Mouse (Mus musculus): ENCODE data around the gene Slc39a13.
A peak's percentile ranks its signal among the peaks of the same experiment; 100 is the strongest.
"Not testable (repeated sequence)": the region's sequence is repeated elsewhere in the genome, so short reads cannot be mapped to it uniquely, and the experiment has no call there.

Gene Slc39a13

DNA sequence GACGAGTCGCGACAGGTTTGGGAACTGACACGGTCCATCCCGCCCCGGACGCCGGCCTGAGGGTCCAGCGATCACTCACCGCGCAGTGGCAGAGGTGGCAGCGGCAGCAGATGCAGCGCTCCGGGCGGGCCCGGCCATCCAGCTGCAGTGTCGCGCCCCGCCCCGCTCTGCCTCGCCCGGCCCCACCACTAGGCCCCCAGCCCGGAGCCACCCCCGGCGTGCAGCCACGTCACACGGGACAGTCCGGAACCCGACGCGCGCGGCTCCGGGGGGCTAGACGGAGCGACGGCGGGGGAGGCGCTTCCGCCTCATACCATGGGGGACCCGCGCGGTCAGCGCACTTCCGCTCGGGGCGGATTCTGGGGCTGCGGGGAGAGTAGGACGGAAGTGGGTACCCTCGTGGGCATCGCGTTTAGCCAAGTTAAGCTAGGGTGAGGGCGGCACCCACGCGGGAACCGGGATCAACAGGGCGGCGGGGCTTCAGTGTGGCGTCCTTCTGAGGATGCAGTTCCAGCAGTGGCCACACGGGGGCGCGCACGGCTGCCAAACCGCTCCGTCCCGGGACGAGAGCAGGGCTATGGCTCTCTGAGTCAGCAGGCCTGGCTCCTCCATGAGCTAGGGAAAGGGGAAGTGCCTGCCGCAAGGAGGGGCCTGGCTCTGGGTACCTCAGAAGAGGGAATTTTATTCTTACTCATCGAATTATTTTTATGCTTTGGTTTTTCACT is at the start of gene Slc39a13:
Gene Slc39a13, minus strand, starts transcription at position 342 of the 725 bp plus-strand sequence.
- DNase-seq, result peak; percentile 97

DNA sequence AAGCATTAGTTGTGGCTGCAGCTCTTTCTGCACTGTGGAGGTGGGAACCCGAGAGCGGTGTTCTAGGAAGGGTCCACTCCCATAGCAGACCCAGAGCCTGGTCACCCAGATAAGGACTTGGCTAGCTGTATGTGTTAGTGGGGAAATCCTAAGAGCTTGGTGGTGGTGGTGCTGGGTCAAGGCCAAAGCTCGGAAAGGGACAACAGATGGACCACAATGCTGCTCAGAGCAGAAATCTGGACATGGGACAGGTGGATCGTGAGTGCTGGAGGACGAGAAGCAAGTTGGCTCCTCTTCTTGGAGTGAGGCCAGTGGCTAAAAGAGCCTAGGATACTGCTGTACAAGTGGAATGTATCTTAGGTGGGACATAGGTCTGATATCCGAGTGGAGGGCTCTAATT is 49.3 kb upstream of the Slc39a13 start:
- no peak for DNase-seq

DNA sequence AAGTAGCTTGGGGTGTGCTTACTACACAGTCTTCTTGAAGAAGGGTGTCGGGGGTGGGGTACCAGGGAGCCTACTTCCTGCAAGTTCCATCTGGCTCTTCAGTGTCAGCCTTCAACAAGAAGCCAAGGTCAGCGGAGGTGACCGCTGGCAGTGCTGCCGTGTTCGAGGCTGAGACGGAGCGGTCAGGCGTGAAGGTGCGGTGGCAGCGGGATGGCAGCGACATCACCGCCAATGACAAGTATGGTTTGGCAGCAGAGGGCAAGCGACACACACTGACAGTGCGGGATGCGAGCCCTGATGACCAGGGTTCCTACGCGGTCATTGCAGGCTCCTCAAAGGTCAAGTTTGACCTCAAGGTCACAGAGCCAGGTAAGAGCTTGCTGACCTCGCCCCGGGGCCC is 48.8 kb upstream of the Slc39a13 start:
- DNase-seq, result no peak

DNA sequence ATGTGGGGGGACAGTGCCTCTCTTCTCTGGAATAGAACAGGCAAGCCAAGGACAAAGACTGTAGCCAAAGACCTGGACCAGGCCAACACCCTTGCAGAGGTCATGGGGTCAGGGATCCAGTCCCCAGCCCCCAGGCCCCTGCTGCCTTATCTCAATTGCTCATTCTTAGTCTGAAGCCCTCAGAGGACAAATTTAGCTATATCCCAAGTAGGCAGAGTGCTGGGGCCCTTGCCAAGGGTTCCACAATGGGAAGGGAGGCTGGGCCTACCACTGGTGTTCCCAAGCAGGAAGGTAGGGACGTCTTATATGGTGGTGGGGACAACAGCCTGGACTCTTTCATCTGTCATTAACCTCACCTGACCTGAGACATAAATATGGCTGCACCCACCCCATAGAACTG is 48.4 kb upstream of the Slc39a13 start:
- no peak for DNase-seq

DNA sequence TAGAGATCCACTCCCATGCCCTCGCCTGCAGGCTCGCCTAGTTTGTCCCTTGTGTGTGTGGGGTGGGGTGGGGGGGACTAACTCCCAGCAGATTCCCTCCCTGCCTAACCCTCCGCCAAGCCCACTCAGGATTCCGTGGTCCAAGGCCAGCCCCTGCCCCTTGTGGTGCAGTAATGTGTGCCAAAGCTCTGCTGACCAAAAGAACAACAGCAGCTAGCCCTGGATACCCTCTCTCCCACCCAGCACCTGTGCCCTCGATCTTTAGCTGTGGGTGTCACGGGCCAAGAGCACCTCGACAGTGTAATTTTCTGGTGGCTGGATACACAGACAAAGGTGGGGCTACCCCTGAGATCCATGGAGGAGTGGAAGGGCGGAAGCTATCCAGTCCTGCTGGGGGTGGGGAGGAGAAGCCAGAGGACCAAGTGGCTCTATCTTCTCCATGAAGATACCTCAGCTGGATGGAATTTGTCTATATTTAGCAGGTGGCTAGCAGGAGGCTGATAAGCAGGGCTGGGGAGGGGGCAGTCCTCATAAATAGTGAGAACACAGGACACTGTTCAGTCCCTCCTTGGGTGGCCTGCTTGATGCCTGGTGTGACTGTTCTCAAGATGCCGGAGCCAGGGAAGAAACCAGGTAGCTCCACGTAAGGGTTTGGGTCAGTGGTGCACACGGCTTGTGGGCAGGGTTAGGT is 47.5 kb upstream of the Slc39a13 start, which contains the start of gene Mybpc3:
Gene Mybpc3, plus strand, starts transcription at position 560 of the 691 bp plus-strand sequence.
- no peak for DNase-seq

DNA sequence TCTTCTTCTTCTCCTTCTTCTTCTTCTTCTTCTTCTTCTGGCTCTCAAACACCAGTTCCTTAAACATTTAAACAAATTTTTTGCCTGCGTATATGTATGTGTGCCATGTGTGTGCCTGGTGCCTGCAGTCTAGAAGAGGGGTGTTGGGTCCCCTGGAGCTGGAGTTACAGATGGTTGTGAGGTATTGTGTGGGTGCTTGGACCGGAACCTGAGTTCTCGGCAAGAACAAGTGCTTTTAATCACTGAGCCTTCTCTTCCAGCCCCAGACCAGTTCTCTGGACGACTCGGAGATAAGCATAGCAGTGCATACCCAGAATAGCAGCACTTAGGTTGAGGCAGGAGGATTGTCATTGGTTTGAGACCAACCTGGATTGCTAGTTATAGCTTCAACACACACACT is 46.6 kb upstream of the Slc39a13 start:
- DNase-seq, result no peak

DNA sequence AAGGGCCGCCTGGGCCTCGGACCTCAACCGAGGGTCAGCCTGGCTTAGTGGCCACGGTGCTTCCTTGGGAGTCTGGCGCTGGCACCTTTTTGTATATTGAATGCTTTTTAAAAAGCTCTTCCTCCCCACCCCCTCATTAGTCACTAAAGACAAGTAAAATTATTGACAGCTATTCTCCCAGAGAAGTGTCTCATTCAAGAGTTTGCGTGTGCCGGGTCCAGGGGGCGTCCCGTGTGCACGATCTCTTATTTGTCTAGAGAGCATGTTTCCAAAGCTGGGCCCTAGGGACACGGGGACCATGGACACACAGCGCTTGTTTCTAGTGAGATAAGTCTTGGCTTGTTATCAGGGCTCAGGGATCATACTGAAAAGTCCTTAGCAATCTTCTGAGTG is 45.4 kb upstream of the Slc39a13 start:
- DNase-seq, result no peak

DNA sequence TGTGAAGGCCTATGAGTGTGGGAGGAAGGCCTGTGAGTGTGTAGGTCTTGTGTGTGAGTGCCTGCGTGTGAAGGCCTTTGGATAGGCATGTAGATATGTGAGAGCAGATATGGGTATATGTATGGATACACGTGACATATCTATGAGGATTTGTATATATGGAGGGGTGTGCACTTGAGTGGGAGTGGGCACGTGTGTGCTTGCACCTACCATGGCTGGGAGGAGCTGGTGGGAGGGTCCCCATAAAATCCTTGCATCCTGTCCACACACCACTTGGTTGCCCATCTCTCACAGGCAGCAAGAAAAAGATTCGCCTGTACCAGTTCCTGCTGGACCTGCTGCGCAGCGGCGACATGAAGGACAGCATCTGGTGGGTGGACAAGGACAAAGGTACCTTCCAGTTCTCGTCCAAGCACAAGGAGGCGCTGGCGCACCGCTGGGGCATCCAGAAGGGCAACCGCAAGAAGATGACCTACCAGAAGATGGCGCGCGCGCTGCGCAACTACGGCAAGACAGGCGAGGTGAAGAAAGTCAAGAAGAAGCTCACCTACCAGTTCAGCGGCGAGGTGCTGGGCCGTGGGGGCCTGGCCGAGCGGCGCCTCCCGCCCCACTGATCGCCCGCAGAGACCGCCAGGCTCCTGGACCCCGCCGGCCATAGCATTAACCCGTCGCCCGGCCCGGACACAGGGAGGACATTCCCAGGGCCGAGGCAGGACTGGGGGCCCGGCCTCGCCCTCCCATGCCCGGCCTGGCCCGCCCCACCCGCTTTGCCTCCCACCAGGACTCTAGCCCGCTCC is 44.8 kb upstream of the Slc39a13 start:
- DNase-seq, result peak; percentile 88

DNA sequence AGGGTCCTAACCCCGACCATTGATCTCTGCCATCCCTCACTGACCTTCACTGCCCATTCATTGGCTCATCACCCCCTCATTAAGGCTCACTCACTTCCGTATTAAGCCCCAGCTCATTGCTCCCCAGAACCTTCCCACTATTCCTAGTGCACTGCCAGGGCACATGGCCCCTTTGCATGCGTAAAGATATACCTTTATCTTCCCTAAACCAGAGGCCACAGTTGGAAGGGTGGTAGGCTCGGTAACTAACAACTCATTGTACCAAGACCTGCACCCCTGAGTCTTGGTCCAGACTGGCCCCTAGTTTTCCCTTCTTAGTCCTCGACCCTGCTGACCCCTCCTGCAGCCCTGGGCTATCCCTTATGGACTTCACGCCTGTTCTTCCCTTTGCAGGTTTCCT is 43.6 kb upstream of the Slc39a13 start:
- no peak for DNase-seq

DNA sequence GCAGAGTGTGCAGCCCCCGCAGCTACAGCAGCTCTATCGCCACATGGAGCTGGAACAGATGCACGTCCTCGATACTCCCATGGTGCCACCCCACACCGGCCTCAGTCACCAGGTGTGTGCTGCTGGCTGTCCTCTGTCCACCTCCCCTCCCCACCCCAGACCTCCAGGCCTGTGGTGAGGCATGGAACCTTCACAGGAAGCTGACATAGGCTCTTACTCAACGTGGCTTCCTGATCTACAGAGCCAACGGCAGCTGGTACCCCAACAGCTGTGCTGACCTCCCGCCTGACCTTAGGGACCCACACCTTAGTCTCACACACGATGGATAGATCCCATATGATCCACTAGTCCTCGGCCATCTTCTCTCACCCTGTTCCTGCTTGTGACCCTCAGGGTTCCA is 43.1 kb upstream of the Slc39a13 start:
- DNase-seq, result no peak

DNA sequence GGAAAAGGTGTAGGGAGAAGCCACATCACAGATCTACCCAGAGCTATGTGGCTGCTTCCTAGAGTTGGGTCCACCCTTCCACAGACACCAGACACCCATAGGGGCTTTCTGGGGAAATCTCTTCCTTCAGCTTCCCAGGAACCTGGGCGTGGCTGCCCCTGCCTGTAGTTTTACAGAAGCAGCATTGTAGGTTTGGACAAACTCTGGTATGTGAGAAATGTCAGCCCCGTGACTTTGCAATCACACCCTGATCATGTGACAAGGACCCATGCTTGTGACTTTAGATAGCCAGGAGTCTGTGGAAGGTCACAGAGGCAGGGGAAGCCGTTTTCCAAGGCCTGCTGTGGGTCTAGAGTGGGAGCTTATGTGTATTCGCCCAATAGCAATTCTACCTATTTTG is 42.3 kb upstream of the Slc39a13 start:
- DNase-seq, result no peak

DNA sequence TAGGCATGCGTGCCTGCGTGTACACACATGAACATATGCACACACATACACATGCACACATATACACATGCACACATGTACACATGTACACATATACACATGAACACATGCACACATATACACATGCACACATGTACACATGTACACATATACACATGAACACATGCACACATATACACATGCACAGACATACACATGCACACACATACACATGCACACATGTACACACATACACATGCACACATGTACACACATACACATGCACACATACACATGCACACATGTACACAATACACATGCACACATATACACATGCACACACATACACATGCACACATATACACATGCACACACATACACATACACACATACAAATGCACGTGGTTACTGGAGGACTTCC is 41.6 kb upstream of the Slc39a13 start:
- not testable (repeated sequence) for DNase-seq

DNA sequence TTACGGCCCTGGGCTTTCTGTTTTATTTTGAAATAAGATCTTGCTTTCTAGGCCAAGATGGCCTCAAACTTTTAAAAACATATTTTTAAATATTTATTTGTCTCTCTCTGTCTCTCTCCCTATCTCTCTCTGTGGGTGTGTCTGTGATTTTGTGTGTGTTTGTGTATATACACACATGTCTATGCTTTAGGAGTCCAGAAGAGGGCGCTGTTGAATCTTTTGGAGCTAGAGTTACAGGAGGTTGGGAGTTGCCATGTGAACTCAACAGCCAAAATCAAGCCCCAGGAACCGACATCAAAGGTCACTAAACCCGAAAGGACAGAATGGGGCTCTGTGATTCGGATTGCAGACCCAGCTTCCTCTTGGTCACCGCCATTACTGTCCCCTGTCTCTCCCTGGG is 40.2 kb upstream of the Slc39a13 start:
- no peak for DNase-seq

DNA sequence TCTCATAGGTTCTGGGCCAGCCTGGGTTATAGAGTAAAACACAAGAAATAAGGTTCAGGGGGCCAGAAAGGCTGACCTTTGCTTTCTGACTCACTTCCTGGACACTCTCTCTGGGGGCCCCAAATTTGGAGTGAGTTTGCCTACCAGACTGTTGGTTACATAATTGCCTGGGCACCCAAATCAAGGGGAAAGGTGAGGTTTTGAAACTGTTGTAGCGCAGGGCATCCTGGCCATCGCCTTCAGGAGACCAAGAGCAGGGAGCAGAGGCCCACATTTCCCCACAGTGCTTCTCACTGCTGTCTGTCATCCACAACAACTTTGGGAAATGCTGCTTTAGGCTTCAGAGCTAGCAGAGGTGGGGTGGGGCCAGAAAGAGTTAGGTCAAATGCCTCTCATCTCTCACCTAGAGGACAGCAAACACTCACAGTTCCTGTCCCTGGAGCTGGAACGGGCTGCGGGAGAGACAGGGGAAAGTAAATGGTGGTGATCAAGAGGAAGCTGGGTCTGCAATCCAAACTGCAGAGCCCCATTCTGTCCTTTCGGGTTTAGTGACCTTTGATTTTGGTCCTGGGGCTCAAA is 39.7 kb upstream of the Slc39a13 start:
- no peak for DNase-seq

DNA sequence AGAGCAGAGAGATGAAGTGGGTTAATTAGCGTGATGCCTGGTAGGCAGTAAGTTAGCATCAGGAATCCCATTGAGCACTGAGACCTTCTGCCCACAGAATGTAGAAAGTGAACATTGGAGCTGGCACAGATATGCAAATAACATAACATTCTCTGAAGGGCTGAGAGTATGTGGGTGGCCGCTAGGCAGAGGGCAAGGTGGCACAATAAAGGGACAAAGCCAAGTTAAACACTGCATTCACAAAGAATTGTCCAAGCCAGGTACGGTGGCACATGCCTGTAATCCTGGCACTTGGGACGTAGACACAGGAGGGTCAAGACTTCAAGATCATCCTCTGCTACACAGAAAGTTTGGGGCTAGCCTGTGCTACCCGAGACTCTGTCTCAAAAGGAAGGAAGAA is 39.0 kb upstream of the Slc39a13 start:
- DNase-seq, result no peak

DNA sequence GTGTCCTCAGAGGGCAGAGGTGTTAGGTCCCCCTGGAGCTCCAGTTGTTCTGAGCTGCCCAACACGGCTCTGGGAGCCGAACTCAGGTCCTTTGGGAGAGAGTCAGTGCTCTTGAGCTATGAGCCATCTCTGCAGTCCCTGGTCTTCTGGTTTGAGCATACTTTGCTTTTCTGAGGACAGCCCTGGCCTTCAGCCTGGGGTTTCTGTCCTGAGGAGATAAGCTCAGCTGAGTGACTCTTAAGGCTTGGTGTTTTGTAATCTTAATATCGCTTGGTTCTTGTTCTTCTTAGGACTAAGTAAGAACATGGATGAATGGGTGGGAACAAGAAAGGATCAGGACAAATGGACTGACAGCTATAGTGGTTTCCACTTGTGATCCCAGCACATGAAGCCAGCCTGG is 37.9 kb upstream of the Slc39a13 start:
- no peak for DNase-seq

DNA sequence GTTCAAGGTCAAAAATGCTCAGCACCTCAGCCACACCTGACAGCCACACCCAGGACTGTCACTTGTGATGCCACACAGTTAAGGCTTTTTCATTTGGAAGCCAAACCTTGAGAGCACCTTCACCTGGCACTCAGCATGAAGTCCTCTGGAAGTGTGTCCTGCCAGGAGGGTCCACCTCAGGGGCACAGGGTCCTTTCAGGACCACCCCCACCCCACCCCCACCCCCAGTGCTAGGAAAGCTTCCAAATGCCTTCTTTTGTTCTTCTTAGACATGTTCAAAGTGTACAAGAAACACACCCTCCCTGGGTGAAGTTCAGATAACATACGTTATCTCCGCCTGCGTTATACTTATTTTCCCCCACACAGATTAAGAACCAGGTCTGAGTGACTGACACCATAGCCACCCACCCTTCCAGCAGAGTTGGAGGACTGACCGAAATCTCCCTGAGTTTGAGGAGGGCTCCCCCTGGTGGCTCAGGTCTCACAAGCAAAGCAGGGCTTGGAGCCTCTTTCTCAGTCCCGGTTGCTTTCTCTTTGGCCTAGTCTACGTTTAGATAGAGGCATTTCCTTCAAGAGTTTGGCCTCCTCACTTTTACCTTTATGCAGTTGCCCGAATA is 31.0 kb upstream of the Slc39a13 start:
- peak; percentile 85 for DNase-seq

DNA sequence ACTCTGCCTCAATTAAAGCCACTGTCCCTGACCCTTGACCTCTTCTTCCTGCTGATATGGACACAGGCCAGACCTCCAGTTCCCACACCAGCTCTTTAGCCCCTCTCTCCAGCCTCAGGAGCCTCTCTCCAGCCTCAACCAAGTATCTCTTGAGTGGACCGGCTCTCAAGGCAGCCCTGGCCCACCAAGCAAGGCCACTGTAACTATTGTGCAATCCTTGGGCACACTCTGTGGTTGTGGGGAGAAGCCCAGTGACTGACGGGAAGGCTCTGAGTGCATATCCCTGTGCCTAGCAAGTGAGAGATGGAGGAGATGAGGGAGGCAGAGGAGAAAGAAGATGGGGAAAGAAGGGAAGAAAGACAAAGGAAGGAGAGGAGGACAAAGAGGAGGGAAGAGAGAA is 27.9 kb upstream of the Slc39a13 start:
- DNase-seq, result no peak

DNA sequence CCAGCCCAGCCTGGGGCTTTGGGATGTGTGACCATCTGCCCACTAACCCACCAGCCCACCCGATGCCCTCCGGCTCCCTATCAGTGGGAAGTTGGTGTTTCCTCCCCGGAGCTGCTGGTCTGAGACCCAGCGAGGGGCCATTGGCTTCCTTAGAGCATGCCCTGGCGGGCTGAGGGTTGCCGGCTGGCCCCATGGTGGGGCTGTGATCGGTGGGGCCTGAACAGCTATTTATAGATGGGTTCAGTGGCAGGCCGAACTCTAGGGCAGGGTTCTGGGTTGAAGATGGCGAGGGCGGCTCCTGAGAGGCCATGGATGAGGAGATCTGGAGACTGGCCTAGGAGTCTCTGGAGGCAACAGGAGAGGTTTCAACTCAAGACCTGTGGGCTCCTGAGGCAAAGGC is 26.8 kb upstream of the Slc39a13 start:
- DNase-seq, result no peak

DNA sequence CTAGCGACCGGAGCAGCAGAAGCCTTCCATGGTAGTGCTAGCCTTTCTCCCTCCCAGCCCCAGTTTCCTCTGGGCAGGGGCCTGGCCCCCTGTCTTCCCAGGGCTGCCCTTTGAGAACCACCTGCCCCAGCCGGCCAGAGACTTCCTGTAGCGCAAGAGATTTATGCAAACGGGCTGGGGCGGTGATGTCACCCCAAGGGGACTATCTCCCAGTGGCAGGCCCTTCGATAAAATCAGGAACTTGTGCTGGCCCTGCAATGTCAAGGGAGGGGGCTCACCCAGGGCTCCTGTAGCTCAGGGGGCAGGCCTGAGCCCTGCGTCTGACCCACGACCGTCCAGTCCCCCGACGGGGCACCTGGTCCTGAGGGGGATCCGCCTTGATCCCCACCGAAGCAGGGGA is 26.3 kb upstream of the Slc39a13 start:
- peak; percentile 82 for DNase-seq

DNA sequence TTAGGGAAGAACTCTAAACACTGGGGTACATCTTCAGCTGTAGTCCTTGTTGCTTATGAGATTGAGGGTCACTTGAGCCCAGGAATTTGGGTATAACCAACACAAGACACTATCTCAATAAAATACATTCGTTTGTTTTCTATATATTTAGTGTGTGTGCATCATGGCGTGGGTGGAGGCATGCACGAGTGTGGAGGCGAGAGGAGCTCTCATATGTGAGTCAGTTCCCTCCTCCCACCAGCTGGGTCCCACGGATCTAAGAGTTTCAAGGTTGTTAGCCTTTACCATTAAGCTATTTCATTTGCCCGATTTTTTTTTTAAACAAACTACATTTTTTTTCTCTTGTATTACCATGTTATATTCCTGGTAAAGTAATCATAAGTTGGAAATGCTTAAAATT is 20.6 kb upstream of the Slc39a13 start:
- no peak for DNase-seq

DNA sequence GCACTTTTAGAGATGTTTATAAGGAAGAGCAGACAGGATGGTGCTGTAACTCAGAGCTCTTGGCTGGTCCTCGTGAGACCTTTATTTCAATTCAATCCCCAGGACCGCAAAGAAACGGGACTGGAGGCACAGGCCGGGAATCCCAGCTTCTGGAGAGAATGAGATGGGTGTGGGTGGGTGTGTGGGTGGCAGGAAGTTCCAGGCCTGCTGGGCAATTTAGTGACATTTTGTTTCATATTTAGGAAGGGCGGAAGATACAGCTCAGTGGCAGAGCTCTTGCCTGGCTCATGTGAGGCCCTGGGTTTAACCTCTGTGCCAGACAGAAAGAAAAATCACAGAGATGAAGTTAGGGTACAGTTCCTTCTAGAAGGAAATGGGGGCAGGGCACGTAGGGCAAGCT is 20.0 kb upstream of the Slc39a13 start:
- DNase-seq, result no peak

DNA sequence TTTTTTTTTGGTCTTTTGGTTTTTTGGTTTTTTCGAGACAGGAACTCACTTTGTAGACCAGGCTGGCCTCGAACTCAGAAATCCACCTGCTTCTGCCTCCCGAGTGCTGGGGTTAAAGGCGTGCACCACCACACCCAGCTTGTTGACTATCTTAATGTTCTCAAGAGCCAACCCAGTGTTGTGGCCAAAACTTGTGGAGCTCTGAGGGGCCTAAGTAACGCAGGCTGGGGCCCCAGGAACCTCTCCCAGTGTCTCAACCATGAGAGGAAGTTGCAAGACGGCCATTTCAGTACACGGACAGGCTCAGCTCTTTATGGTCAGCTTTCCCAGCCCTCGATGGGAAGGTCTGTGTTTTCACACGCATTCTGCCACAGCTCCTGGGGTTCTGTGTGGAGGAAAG is 18.8 kb upstream of the Slc39a13 start:
- no peak for DNase-seq
